Mouse (Mus musculus): Measurements from ENCODE around the gene Ehd4. TPM values are rescaled to one million over a fixed set of nuclear protein-coding genes. Genes with fewer than 3 reads are reported as not detected.

Gene Ehd4
- polyA plus RNA-seq (2014; fragmentation: Nextera tagmentation; extraction: Ambion mirVana): 56.4 and 60.8 TPM in 2 replicates

DNA sequence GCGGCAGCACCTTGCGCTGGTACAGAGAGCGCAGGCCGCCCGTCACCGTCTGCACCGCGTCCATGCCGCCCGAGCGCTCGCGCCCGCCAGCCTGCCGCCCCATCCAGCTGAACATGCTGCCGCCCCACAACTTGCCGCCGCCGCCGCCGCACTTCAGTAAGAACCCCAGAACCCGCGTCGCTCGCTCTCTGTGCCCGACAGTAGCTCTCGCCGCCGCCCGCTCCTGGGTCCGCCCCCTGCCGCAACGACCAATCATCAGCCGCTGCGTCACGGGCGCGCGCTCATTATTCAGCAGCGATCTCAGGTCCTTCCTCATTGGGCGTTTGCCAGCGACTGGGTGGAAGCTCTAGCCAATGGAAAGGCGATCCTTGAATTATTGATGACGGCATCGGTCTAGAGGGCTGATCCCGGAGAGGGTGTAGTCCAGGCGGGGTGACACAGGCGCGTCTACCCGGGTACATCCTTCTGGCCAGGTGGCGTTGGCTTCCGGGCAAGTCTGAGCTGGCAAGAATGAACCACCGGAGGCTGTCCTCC, at the start of gene Ehd4:
Gene Ehd4 (minus strand): TSS at position 246 of the 534 bp plus-strand sequence.
- H3K27ac ChIP-seq (replicated peaks; ENCODE audit: low read depth, low read length): no peak within 1 kb of the TSS
- no peaks in the 10 kb centered on the region for H3K36me3 ChIP-seq (ENCODE audit: control insufficient read depth, insufficient read depth, low read length)
- H3K27me3 ChIP-seq (replicated peaks; ENCODE audit: control insufficient read depth, insufficient read depth, low read length): no peaks in the 10 kb centered on the region
- peaks cover 3% of the 10 kb centered on the region; the same call in 1 of the 2 replicates for H3K4me1 ChIP-seq (ENCODE audit: control insufficient read depth, insufficient read depth, low read length)
- peak within 1 kb of the TSS; percentile 67 for H3K4me3 ChIP-seq (ENCODE audit: low read depth, low read length)
- ATAC-seq (ENCODE audit: low read depth): peak; percentile 98
- H3K9me3 ChIP-seq (ENCODE audit: control insufficient read depth, low read length): no peaks in the 10 kb centered on the region
- H3K9ac ChIP-seq (ENCODE audit: low read depth, low read length): peak within 1 kb of the TSS; percentile 65
- H3K4me2 ChIP-seq (ENCODE audit: low read depth, low read length): peak within 1 kb of the TSS; percentile 95
- WGBS: 0% methylated on average over 28 of the region's 53 CpGs
- peak; percentile 99 for DNase-seq (ENCODE audit: low spot score)

- ATAC-seq (ENCODE audit: low read depth) (no peak), DNase-seq (ENCODE audit: low spot score) (peak; percentile 6)
- H3K4me3 ChIP-seq (ENCODE audit: low read depth, low read length): no peak overlapping the region
- 60% methylated on average over 3 of the region's 3 CpGs for WGBS
- no peak overlapping the region for H3K9ac ChIP-seq (ENCODE audit: low read depth, low read length)
- H3K27me3 ChIP-seq (replicated peaks; ENCODE audit: control insufficient read depth, insufficient read depth, low read length): no peaks in the 10 kb centered on the region
- no peaks in the 10 kb centered on the region for H3K36me3 ChIP-seq (ENCODE audit: control insufficient read depth, insufficient read depth, low read length)
- H3K4me2 ChIP-seq (ENCODE audit: low read depth, low read length): no peak overlapping the region
- H3K9me3 ChIP-seq (ENCODE audit: control insufficient read depth, low read length): no peaks in the 10 kb centered on the region
- H3K27ac ChIP-seq (replicated peaks; ENCODE audit: low read depth, low read length): no peak overlapping the region
- no peaks in the 10 kb centered on the region for H3K4me1 ChIP-seq (ENCODE audit: control insufficient read depth, insufficient read depth, low read length)
Observed at GRCm38 (mm10) chr2:120203742-120204141, 49.3 kb upstream of the Ehd4 start.

DNA sequence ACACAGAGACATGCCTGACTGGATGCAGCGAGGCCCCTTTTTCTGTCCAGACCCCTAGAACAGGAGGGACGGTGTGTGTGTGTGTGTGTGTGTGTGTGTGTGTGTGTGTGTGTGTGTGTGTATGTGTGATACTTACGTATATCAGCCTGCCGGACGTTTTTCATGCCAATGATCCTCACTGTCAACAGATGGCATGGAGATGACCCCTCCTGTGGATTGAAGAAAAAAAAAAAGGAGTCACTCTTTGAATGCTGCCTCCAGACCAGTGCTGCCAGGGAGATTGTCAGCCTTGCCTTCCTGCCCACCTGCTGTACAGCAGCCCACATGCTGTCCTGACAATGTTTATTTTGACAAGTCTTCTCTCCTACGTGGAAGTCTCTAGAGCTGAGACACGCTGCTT, 45.7 kb upstream of the Ehd4 start:
- Histone ChIP-seq H3K9ac (ENCODE audit: low read depth, low read length) (no peak overlapping the region), H3K27me3 (replicated peaks; ENCODE audit: control insufficient read depth, insufficient read depth, low read length) (no peaks in the 10 kb centered on the region), H3K9me3 (ENCODE audit: control insufficient read depth, low read length) (no peaks in the 10 kb centered on the region), H3K4me3 (ENCODE audit: low read depth, low read length) (no peak overlapping the region), H3K27ac (replicated peaks; ENCODE audit: low read depth, low read length) (no peak overlapping the region), H3K4me1 (ENCODE audit: control insufficient read depth, insufficient read depth, low read length) (no peaks in the 10 kb centered on the region), H3K4me2 (ENCODE audit: low read depth, low read length) (no peak overlapping the region), H3K36me3 (ENCODE audit: control insufficient read depth, insufficient read depth, low read length) (no peaks in the 10 kb centered on the region)
- WGBS: 59% methylated on average over 6 of the region's 7 CpGs
- DNase-seq (ENCODE audit: low spot score) (no peak), ATAC-seq (ENCODE audit: low read depth) (no peak)

DNA sequence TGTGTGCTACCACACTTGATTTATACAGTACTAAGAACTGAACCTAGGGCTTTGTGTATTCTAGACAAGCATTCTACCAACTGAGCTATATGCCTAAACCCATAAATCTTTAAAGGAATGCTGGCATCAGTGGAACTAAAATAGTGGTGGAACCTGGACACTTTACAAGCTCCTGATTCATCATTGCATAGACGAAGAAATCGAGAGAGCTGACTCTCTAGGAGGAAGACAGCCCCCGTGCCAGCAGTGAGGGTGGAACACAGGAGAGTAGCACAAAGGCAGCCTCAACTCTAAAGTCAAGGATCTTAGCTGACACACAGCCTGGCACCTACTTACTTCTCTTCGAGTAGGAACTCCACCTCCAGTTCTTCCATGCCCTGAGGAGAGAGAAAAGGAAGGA, 33.8 kb upstream of the Ehd4 start:
- H3K4me3 ChIP-seq (ENCODE audit: low read depth, low read length): no peak overlapping the region
- no peak overlapping the region for H3K9ac ChIP-seq (ENCODE audit: low read depth, low read length)
- H3K4me2 ChIP-seq (ENCODE audit: low read depth, low read length): no peak overlapping the region
- H3K9me3 ChIP-seq (ENCODE audit: control insufficient read depth, low read length): 0 out of 2 replicates have a peak, but pooled peaks cover 5% of the 10 kb centered on the region
- H3K4me1 ChIP-seq (ENCODE audit: control insufficient read depth, insufficient read depth, low read length): no peaks in the 10 kb centered on the region
- 83% methylated on average over 4 of the region's 4 CpGs for WGBS
- H3K27ac ChIP-seq (replicated peaks; ENCODE audit: low read depth, low read length): no peak overlapping the region
- H3K27me3 ChIP-seq (replicated peaks; ENCODE audit: control insufficient read depth, insufficient read depth, low read length): no peaks in the 10 kb centered on the region
- DNase-seq (ENCODE audit: low spot score): no peak
- no peak for ATAC-seq (ENCODE audit: low read depth)
- H3K36me3 ChIP-seq (ENCODE audit: control insufficient read depth, insufficient read depth, low read length): no peaks in the 10 kb centered on the region

DNA sequence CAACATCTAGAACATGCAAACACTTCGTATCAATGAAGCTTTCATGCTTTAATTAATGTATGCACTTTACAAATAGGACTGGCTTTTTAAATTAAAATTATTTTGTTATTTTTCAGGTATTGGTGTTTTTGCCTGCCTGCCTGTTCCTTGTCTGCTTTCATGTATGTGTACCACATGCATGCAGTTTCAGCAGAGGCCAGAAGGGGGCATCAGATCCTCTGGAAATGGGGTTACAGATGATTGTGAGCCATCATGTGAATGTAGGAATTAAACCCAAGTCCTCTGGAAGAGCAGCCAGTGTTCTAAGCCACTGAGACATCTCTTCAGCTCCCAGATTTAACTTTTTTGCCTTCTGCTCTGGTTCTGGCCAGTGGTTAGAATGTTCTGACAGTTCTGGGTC, 33.2 kb upstream of the Ehd4 start:
- Histone ChIP-seq H3K36me3 (ENCODE audit: control insufficient read depth, insufficient read depth, low read length) (no peaks in the 10 kb centered on the region), H3K27ac (replicated peaks; ENCODE audit: low read depth, low read length) (no peak overlapping the region), H3K4me2 (ENCODE audit: low read depth, low read length) (no peak overlapping the region), H3K4me1 (ENCODE audit: control insufficient read depth, insufficient read depth, low read length) (no peaks in the 10 kb centered on the region), H3K9me3 (ENCODE audit: control insufficient read depth, low read length) (0 out of 2 replicates have a peak, but pooled peaks cover 5% of the 10 kb centered on the region), H3K4me3 (ENCODE audit: low read depth, low read length) (no peak overlapping the region), H3K27me3 (replicated peaks; ENCODE audit: control insufficient read depth, insufficient read depth, low read length) (no peaks in the 10 kb centered on the region), H3K9ac (ENCODE audit: low read depth, low read length) (no peak overlapping the region)
- WGBS: 92% methylated on average over 1 of the region's 1 CpGs
- ATAC-seq (ENCODE audit: low read depth) (no peak), DNase-seq (ENCODE audit: low spot score) (no peak)

GRCm38 (mm10) chr2:120185527-120186276, 31.3 kb upstream of the Ehd4 start:
- ATAC-seq (ENCODE audit: low read depth): no peak
- no peaks in the 10 kb centered on the region for H3K9me3 ChIP-seq (ENCODE audit: control insufficient read depth, low read length)
- 76% methylated on average over 6 of the region's 6 CpGs for WGBS
- H3K4me1 ChIP-seq (ENCODE audit: control insufficient read depth, insufficient read depth, low read length): no peaks in the 10 kb centered on the region
- H3K4me3 ChIP-seq (ENCODE audit: low read depth, low read length): no peak overlapping the region
- no peak overlapping the region for H3K9ac ChIP-seq (ENCODE audit: low read depth, low read length)
- DNase-seq (ENCODE audit: low spot score): no peak
- H3K27me3 ChIP-seq (replicated peaks; ENCODE audit: control insufficient read depth, insufficient read depth, low read length): no peaks in the 10 kb centered on the region
- no peak overlapping the region for H3K4me2 ChIP-seq (ENCODE audit: low read depth, low read length)
- no peak overlapping the region for H3K27ac ChIP-seq (replicated peaks; ENCODE audit: low read depth, low read length)
- H3K36me3 ChIP-seq (ENCODE audit: control insufficient read depth, insufficient read depth, low read length): no peaks in the 10 kb centered on the region

DNA sequence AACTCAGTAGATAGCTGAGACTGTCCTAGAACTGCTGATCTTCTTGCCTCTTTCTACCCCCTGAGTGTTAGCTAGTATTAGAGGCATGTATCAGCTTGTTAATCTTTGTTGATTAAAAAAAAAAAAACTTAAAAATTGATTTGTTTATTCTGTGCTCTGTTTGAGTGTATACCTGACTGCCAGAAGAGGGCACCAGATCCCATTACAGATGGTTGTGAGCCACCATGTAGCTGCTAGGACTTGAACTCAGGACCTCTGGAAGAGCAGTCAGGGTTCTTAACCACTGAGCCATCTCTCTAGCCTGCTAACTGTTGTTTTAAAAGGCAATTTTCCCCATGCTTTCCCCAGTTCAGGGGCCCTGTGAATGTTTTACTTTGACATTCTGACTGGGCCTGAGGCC, 24.5 kb upstream of the Ehd4 start:
- H3K36me3 ChIP-seq (ENCODE audit: control insufficient read depth, insufficient read depth, low read length): no peaks in the 10 kb centered on the region
- no peak overlapping the region for H3K27ac ChIP-seq (replicated peaks; ENCODE audit: low read depth, low read length)
- no peak overlapping the region for H3K4me2 ChIP-seq (ENCODE audit: low read depth, low read length)
- H3K4me1 ChIP-seq (ENCODE audit: control insufficient read depth, insufficient read depth, low read length): no peaks in the 10 kb centered on the region
- H3K9me3 ChIP-seq (ENCODE audit: control insufficient read depth, low read length): no peaks in the 10 kb centered on the region
- no peak for ATAC-seq (ENCODE audit: low read depth)
- no peak overlapping the region for H3K4me3 ChIP-seq (ENCODE audit: low read depth, low read length)
- H3K9ac ChIP-seq (ENCODE audit: low read depth, low read length): no peak overlapping the region
- H3K27me3 ChIP-seq (replicated peaks; ENCODE audit: control insufficient read depth, insufficient read depth, low read length): no peaks in the 10 kb centered on the region
- DNase-seq (ENCODE audit: low spot score): no peak

DNA sequence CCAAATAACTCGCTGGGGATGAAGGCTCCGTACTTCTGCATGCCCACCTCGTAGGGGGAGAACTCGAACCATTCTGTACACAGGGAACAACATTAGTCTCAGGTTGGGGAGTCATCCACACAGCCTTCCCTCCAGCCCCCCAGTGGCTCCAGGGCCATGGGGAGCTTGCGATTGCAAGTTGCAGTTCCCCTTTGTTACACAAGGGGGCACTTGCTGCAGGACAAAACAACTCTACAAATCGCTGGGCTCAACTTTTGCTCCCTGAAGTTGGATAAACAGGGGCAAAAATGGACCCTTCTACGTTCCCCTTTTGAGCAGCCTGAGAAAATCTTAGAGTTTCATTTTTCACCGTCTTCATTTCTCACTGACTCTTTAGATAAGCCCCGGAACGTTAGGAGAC, 19.3 kb upstream of the Ehd4 start:
- H3K4me2 ChIP-seq (ENCODE audit: low read depth, low read length): peak overlapping the region; percentile 11
- no peaks in the 10 kb centered on the region for H3K4me1 ChIP-seq (ENCODE audit: control insufficient read depth, insufficient read depth, low read length)
- no peak overlapping the region for H3K27ac ChIP-seq (replicated peaks; ENCODE audit: low read depth, low read length)
- 22% methylated on average over 10 of the region's 10 CpGs for WGBS
- ATAC-seq (ENCODE audit: low read depth) (no peak), DNase-seq (ENCODE audit: low spot score) (peak; percentile 37)
- no peak overlapping the region for H3K4me3 ChIP-seq (ENCODE audit: low read depth, low read length)
- no peaks in the 10 kb centered on the region for H3K36me3 ChIP-seq (ENCODE audit: control insufficient read depth, insufficient read depth, low read length)
- no peaks in the 10 kb centered on the region for H3K9me3 ChIP-seq (ENCODE audit: control insufficient read depth, low read length)
- no peak overlapping the region for H3K9ac ChIP-seq (ENCODE audit: low read depth, low read length)
- no peaks in the 10 kb centered on the region for H3K27me3 ChIP-seq (replicated peaks; ENCODE audit: control insufficient read depth, insufficient read depth, low read length)

DNA sequence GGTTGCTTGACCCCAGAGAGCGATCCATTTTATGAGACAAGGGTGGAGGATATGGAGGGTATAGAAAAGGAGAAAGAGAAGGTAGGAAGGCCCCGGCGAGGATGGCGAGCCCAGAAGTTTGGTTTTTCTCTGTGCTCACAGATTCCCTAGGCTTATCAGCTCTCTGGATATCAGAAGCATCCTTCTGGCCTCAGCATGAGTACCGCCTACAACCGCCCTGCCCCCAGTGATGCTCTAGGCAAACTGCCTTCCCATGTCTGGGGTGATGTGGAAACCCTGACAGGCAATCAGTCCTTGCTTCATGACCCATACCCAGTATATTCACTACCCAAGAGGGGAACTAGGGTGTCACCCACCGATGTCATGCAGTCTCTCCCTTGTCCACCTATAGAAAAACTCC, 17.0 kb upstream of the Ehd4 start:
- Histone ChIP-seq H3K9ac (ENCODE audit: low read depth, low read length) (no peak overlapping the region), H3K4me1 (ENCODE audit: control insufficient read depth, insufficient read depth, low read length) (no peaks in the 10 kb centered on the region), H3K9me3 (ENCODE audit: control insufficient read depth, low read length) (no peaks in the 10 kb centered on the region), H3K36me3 (ENCODE audit: control insufficient read depth, insufficient read depth, low read length) (no peaks in the 10 kb centered on the region), H3K4me3 (ENCODE audit: low read depth, low read length) (no peak overlapping the region), H3K27ac (replicated peaks; ENCODE audit: low read depth, low read length) (no peak overlapping the region), H3K27me3 (replicated peaks; ENCODE audit: control insufficient read depth, insufficient read depth, low read length) (no peaks in the 10 kb centered on the region), H3K4me2 (ENCODE audit: low read depth, low read length) (no peak overlapping the region)
- WGBS: 90% methylated on average over 7 of the region's 7 CpGs
- ATAC-seq (ENCODE audit: low read depth) (no peak), DNase-seq (ENCODE audit: low spot score) (no peak)

All from embryonic facial prominence, embryonic 14.5 days (tissue).